Mouse (Mus musculus) forebrain, embryonic 13.5 days (tissue): ENCODE results near the gene Ndufs8. TPM values are rescaled to one million over a fixed set of nuclear protein-coding genes. Genes with fewer than 3 reads are reported as not detected.

Source experiments
- ATAC-seq: fragments of 200-750 bp; cut with Nextera tagmentation; 2 replicates; pipeline ENCODE4 v1.8.0; 2017
- H3K27ac ChIP-seq: fragments of 300-500 bp; sonication (generic); 2 replicates; pipeline ENCODE4 v1.5.1; 2015; ENCODE audit warnings: inconsistent platforms, mild to moderate bottlenecking, moderate library complexity
- H3K27me3 ChIP-seq: fragments of 300-500 bp; sonication (generic); 2 replicates; pipeline ENCODE4 v1.6.1; 2015; ENCODE audit warnings: mild to moderate bottlenecking, inconsistent platforms
- H3K36me3 ChIP-seq: fragments of 300-500 bp; sonication (generic); 2 replicates; pipeline ENCODE4 v1.6.1; 2015; ENCODE audit warnings: mild to moderate bottlenecking, inconsistent platforms; ENCODE audit not compliant: poor library complexity, severe bottlenecking
- H3K4me1 ChIP-seq: fragments of 300-500 bp; sonication (generic); 2 replicates; pipeline ENCODE4 v1.6.1; 2015; ENCODE audit warnings: inconsistent platforms
- H3K4me2 ChIP-seq: fragments of 300-500 bp; sonication (generic); 2 replicates; pipeline ENCODE4 v1.6.1; 2015; ENCODE audit warnings: inconsistent platforms, mild to moderate bottlenecking, moderate library complexity
- H3K4me3 ChIP-seq: fragments of 300-500 bp; sonication (generic); 2 replicates; pipeline ENCODE4 v1.5.1; 2015; ENCODE audit warnings: mild to moderate bottlenecking, inconsistent platforms
- H3K9ac ChIP-seq: fragments of 300-500 bp; sonication (generic); 2 replicates; pipeline ENCODE4 v1.6.1; 2015; ENCODE audit warnings: mild to moderate bottlenecking, inconsistent platforms
- H3K9me3 ChIP-seq: fragments of 300-500 bp; sonication (generic); replicated peaks from 2 replicates; pipeline ENCODE4 v1.6.1; 2016; ENCODE audit warnings: inconsistent platforms
- WGBS: fragments of 180-500 bp; shearing (Covaris S2); methylation state at CpG from one replicate; pipeline ENCODE4 v1.1.7; 2015; 5-methylcytosine and 5-hydroxymethylcytosine counted together
- polyA plus RNA-seq: library from polyadenylated mRNA; unstranded; fragments of >200 nt; fragmentation: Nextera tagmentation; extraction: Ambion mirVana; gene quantifications from 2 replicates; pipeline ENCODE4 v1.2.1, GENCODE M21; 2015

The Ndufs8 gene
- polyA plus RNA-seq, 1 experiment from 2014 or later, result 197 TPM

DNA sequence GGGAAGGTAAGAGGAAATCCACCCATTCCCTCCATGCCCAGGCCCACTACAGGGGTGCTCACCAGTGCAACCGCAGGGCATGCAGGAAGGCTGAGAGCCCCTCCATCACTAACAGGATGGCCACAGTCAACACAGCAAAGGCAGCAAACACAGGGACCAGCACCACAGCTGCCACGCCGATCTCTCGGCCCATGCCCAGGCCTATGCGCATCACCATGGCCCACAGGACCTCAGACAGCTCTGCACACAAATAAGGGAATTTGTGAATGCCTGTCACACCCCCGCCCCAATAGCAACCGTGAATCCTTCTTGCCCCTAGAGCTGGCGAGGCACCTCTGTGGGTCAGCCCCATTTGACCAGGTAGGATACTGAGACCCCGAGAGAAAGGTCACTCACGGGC, 16.4 kb downstream of the Ndufs8 start:
- peaks cover 10% of the 10 kb centered on the region for H3K4me1 ChIP-seq
- 93% methylated on average over 10 of the region's 10 CpGs for WGBS
- H3K4me3 ChIP-seq, result no peak overlapping the region
- H3K27ac ChIP-seq, result no peak overlapping the region
- H3K36me3 ChIP-seq, result peaks cover 58% of the 10 kb centered on the region
- ATAC-seq, result no peak
- H3K9ac ChIP-seq, result no peak overlapping the region
- no peaks in the 10 kb centered on the region for H3K27me3 ChIP-seq
- no peak overlapping the region for H3K4me2 ChIP-seq
- H3K9me3 ChIP-seq, result no peaks in the 10 kb centered on the region

- Histone ChIP-seq H3K27me3 (no peaks in the 10 kb centered on the region), H3K9ac (0 out of 2 replicates have a peak overlapping the region, but pooled peaks have one; percentile 30), H3K4me1 (peaks cover 10% of the 10 kb centered on the region), H3K4me2 (no peak overlapping the region), H3K27ac (peak overlapping the region; percentile 40; the same call in 1 of the 2 replicates), H3K36me3 (peaks cover 68% of the 10 kb centered on the region), H3K9me3 (no peaks in the 10 kb centered on the region), H3K4me3 (no peak overlapping the region)
- WGBS, result 38% methylated on average over 3 of the region's 3 CpGs
- ATAC-seq, result 0 out of 2 replicates have a peak, but pooled peaks have one; percentile 43
These were observed 17.4 kb downstream of the Ndufs8 start for GRCm38 (mm10) chr19:3895171-3895631.

GRCm38 (mm10) chr19:3894294-3894693, 18.3 kb downstream of the Ndufs8 start:
- H3K36me3 ChIP-seq, result peaks cover 77% of the 10 kb centered on the region
- no peak for ATAC-seq
- no peaks in the 10 kb centered on the region for H3K9me3 ChIP-seq
- no peak overlapping the region for H3K4me3 ChIP-seq
- H3K27me3 ChIP-seq, result no peaks in the 10 kb centered on the region
- 98% methylated on average over 2 of the region's 2 CpGs for WGBS
- no peak overlapping the region for H3K9ac ChIP-seq
- H3K4me1 ChIP-seq, result peaks cover 10% of the 10 kb centered on the region
- no peak overlapping the region for H3K27ac ChIP-seq
- H3K4me2 ChIP-seq, result no peak overlapping the region

- 92% methylated on average over 4 of the region's 4 CpGs for WGBS
- Histone ChIP-seq H3K27me3 (no peaks in the 10 kb centered on the region), H3K9me3 (no peaks in the 10 kb centered on the region), H3K4me2 (no peak overlapping the region), H3K4me3 (no peak overlapping the region), H3K4me1 (peaks cover 10% of the 10 kb centered on the region), H3K27ac (no peak overlapping the region), H3K36me3 (peaks cover 84% of the 10 kb centered on the region), H3K9ac (no peak overlapping the region)
- ATAC-seq, result no peak
These were observed 18.9 kb downstream of the Ndufs8 start for GRCm38 (mm10) chr19:3893545-3894116.

GRCm38 (mm10) chr19:3890181-3890580, 22.4 kb downstream of the Ndufs8 start:
- H3K4me2 ChIP-seq, result no peak overlapping the region
- H3K4me1 ChIP-seq, result peaks cover 3% of the 10 kb centered on the region
- H3K27ac ChIP-seq, result no peak overlapping the region
- no peaks in the 10 kb centered on the region for H3K9me3 ChIP-seq
- no peaks in the 10 kb centered on the region for H3K27me3 ChIP-seq
- 87% methylated on average over 8 of the region's 8 CpGs for WGBS
- H3K36me3 ChIP-seq, result peaks cover 94% of the 10 kb centered on the region
- H3K4me3 ChIP-seq, result no peak overlapping the region
- ATAC-seq, result no peak
- no peak overlapping the region for H3K9ac ChIP-seq

GRCm38 (mm10) chr19:3889096-3889495, 23.5 kb downstream of the Ndufs8 start:
- Histone ChIP-seq H3K4me1 (no peaks in the 10 kb centered on the region), H3K36me3 (peaks cover 93% of the 10 kb centered on the region), H3K4me3 (no peak overlapping the region), H3K9ac (no peak overlapping the region), H3K27ac (no peak overlapping the region), H3K9me3 (no peaks in the 10 kb centered on the region), H3K4me2 (no peak overlapping the region), H3K27me3 (no peaks in the 10 kb centered on the region)
- WGBS, result 93% methylated on average over 5 of the region's 5 CpGs
- ATAC-seq, result no peak

GRCm38 (mm10) chr19:3884325-3884990, 28.1 kb downstream of the Ndufs8 start:
- H3K36me3 ChIP-seq, result peaks cover 53% of the 10 kb centered on the region
- no peak overlapping the region for H3K9ac ChIP-seq
- WGBS, result 87% methylated on average over 6 of the region's 6 CpGs
- no peak for ATAC-seq
- H3K4me1 ChIP-seq, result no peaks in the 10 kb centered on the region
- no peaks in the 10 kb centered on the region for H3K27me3 ChIP-seq
- no peak overlapping the region for H3K4me2 ChIP-seq
- H3K27ac ChIP-seq, result no peak overlapping the region
- H3K9me3 ChIP-seq, result no peaks in the 10 kb centered on the region
- H3K4me3 ChIP-seq, result no peak overlapping the region

DNA sequence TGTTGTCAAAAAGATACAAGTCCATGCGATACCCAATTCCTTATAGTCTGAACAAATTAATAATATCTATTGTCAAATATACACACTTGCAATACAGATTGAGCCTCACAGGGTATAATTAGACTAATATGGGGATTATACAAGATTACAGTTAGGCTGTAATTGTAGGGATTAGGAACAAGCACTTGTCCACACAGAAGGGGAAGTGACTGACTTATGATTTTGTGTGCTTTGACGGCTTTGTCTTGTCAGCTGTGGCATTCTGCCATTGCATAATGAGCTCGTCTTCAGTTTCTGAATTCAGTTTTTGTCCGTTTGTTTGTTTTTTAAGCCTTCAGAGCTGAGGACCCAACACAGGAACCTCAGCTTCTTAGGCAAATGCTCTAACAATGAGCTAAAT, 30.4 kb downstream of the Ndufs8 start:
- no peak overlapping the region for H3K4me2 ChIP-seq
- WGBS, result 66% methylated on average over 4 of the region's 4 CpGs
- H3K9ac ChIP-seq, result no peak overlapping the region
- no peak for ATAC-seq
- H3K4me1 ChIP-seq, result no peaks in the 10 kb centered on the region
- H3K36me3 ChIP-seq, result peaks cover 38% of the 10 kb centered on the region
- no peak overlapping the region for H3K4me3 ChIP-seq
- H3K27ac ChIP-seq, result 0 out of 2 replicates have a peak overlapping the region, but pooled peaks have one; percentile 3
- no peaks in the 10 kb centered on the region for H3K27me3 ChIP-seq
- H3K9me3 ChIP-seq, result no peaks in the 10 kb centered on the region

DNA sequence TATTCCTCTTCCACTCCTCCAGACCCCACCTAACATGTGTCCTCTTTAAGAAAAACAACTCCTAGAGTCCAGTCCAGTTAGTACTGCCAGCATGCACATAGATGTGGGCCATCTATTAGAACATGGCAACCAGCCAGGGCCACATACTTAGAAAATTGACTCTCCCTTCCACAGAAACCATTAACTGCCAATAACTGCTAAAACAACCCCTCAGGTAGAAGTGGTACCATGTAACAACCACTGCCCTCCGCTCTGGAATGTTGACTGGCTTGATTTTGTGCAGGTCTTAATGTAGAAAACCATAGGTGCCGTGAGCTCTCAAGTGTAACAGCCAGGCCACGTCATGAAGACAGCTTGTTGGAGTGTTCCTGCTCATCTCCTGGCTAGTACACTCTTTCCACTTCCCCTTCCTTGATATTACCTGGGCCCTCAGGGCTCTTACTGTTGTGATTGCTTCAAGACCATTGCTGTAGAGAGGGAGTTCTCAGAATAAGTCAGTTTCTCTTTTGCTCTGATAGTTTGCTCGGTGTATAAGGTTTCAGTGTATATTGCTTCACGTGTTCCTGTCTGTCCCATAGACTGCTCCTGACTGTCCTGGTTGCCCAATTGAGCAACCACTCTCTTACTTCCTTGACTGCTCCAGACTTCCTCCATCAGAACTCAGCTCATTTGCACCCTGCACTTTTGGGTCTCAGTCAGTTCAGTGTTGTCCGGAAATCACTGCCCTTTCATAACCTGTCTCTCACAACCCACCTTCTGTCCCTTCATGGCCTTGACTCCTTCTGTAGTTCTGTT, 32.3 kb downstream of the Ndufs8 start:
- 92% methylated on average over 6 of the region's 6 CpGs for WGBS
- Histone ChIP-seq H3K9ac (no peak overlapping the region), H3K27ac (no peak overlapping the region), H3K4me1 (no peaks in the 10 kb centered on the region), H3K9me3 (no peaks in the 10 kb centered on the region), H3K4me3 (no peak overlapping the region), H3K36me3 (peaks cover 25% of the 10 kb centered on the region), H3K27me3 (no peaks in the 10 kb centered on the region), H3K4me2 (no peak overlapping the region)
- ATAC-seq, result no peak

DNA sequence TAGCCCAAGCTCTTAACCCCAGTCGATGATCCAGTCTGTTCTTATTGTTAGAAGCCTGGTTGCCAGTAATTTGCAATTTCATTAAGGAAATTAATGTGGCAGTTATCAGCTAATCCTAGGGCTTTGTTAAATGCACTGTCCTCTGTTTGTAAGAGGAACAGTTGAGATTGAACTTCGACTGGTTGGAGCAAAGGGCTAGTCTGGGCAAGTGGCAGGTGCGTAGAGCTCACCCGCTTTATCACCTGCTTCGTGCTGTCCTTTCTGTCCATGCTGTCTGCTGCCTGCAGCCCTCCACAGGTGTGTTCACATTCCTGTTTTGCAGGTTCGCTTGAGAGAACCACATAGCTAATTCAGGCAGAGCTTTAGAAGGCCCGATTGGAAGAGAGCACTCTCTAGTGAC, 37.5 kb downstream of the Ndufs8 start:
- 0 out of 2 replicates have a peak, but pooled peaks cover 8% of the 10 kb centered on the region for H3K36me3 ChIP-seq
- ATAC-seq, result no peak
- H3K9ac ChIP-seq, result no peak overlapping the region
- H3K4me1 ChIP-seq, result peaks cover 10% of the 10 kb centered on the region; the same call in 1 of the 2 replicates
- 88% methylated on average over 7 of the region's 7 CpGs for WGBS
- no peak overlapping the region for H3K27ac ChIP-seq
- H3K4me2 ChIP-seq, result no peak overlapping the region
- no peak overlapping the region for H3K4me3 ChIP-seq
- H3K27me3 ChIP-seq, result no peaks in the 10 kb centered on the region
- no peaks in the 10 kb centered on the region for H3K9me3 ChIP-seq

- no peaks in the 10 kb centered on the region for H3K9me3 ChIP-seq
- peaks cover 10% of the 10 kb centered on the region; the same call in 1 of the 2 replicates for H3K4me1 ChIP-seq
- 0 out of 2 replicates have a peak, but pooled peaks cover 6% of the 10 kb centered on the region for H3K36me3 ChIP-seq
- H3K4me3 ChIP-seq, result no peak overlapping the region
- no peaks in the 10 kb centered on the region for H3K27me3 ChIP-seq
- no peak overlapping the region for H3K27ac ChIP-seq
- no peak for ATAC-seq
- 71% methylated on average over 4 of the region's 4 CpGs for WGBS
- no peak overlapping the region for H3K9ac ChIP-seq
- no peak overlapping the region for H3K4me2 ChIP-seq
These were observed 40.2 kb downstream of the Ndufs8 start for GRCm38 (mm10) chr19:3872373-3872772.

GRCm38 (mm10) chr19:3871468-3871867, 41.1 kb downstream of the Ndufs8 start:
- Histone ChIP-seq H3K9me3 (no peaks in the 10 kb centered on the region), H3K27me3 (no peaks in the 10 kb centered on the region), H3K9ac (no peak overlapping the region), H3K4me3 (no peak overlapping the region), H3K4me2 (no peak overlapping the region), H3K27ac (no peak overlapping the region), H3K4me1 (peaks cover 10% of the 10 kb centered on the region; the same call in 1 of the 2 replicates), H3K36me3 (peaks cover 7% of the 10 kb centered on the region)
- ATAC-seq, result no peak
